Mouse (Mus musculus) left cerebral cortex, postnatal 25 days (tissue): ENCODE measurements around the gene Ap1ar. TPM values are rescaled to one million over a fixed set of nuclear protein-coding genes. Genes with fewer than 3 reads are reported as not detected.

ENCODE experiments used
- DNase-seq, 2 experiments: peaks; one replicate each; pipeline ENCODE4 v3.0.0; 2022; ENCODE audit warnings: low spot score in 2 of 2, mixed read lengths in 1 of 2
- intact Hi-C: fragments of 180-260 bp; cut with DNase I; formaldehyde crosslinking; loops from one replicate; pipeline ENCODE4 v1.15.1; 2025
- total RNA-seq, 2 experiments: library from RNA; stranded (reverse); gene quantifications; 2 replicates each; pipeline ENCODE4 v1.2.3; 2021

Gene Ap1ar
- total RNA-seq, 2 experiments from 2014 or later, result 80.8 to 90.6 TPM

- DNase-seq, result no peak
- intact Hi-C loops, result loop anchor here (10.0 kb wide), 1 partner anchor 311 kb away; no protein-coding TSS in a partner anchor
Observed at GRCm38 (mm10) chr3:127765971-127766370, 71.4 kb downstream of the Ap1ar start.

- intact Hi-C loops, result loop anchor here (10.0 kb wide), 1 partner anchor 310 kb away; no protein-coding TSS in a partner anchor
- DNase-seq, result no peak
Observed at GRCm38 (mm10) chr3:127764541-127764940, 72.8 kb downstream of the Ap1ar start.

DNA sequence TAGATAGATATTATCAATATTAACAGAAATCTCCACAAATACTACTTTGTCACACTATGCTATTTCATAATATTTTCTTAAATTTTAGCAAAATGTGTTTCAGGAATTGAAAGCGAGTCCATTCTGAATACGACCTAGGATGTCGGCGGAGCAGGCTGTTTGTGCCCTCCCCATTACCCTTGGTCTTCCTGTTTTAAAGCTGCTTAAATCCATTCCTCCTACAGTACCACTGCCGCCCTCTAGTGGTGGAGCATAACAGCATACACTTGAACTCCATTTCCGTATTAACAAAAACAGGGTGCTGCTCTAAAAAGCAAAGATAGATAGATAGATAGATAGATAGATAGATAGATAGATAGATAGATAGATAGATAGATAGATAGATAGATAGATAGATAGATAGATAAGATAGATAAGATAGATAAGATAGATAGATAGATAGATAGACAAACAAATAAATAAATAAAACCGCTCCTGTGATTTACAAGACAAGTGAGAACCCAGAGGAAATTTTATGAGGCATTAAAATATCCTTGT lies 74.2 kb downstream of the Ap1ar start:
- intact Hi-C loops, result loop anchor here (2.0 to 10.0 kb wide), 2 partner anchors 186 to 308 kb away; no protein-coding TSS in a partner anchor

DNA sequence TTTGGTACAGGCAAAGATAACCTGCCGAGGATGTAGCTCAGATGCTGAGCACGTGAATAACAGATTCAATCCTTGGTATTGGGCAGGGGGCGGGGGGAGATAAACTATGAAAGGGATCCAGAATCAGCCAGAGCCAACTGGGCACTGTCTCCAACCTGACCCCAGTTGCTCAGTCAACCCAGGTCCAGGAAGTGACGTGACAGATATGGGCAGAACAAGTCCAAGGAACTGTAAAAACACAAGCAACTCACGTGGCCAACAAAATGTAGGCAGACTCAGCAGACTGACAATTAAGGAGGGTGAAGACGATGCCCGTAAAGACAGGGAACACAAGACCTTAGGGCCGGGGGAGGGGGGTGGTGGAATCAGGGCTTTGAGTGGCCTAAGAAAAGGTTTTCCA lies 74.9 kb downstream of the Ap1ar start:
- no peak for DNase-seq
- intact Hi-C loops, result loop anchor here (2.0 to 10.0 kb wide), 2 partner anchors 186 to 308 kb away; no protein-coding TSS in a partner anchor

More for the DNA sequence above, 74.2 kb downstream of the Ap1ar start:
- DNase-seq, result peak; percentile 60 to 65

DNA sequence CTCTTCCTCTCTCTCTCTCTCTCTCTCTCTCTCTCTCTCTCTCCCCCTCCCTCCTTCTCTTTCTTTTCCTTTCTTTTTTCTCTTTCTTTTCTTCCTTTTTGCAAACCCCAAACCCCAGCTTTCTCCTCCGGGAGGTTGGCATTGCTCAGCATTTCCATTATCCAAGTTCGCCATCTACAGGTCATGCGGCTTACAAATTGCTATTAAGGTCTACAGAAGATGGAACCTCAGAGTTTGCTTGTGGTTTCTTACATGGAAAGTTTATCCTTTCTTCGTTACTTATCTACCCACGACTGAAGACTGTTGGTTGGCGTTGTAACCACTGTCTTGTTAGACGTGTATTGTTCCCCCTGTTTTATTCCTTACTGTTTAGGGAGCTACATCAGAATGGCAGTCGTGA lies 78.1 kb downstream of the Ap1ar start:
- DNase-seq, result peak; percentile 36 to 70
- intact Hi-C loops, result loop anchor here (2.0 to 10.0 kb wide), 3 partner anchors 134 to 434 kb away; no protein-coding TSS in a partner anchor

DNA sequence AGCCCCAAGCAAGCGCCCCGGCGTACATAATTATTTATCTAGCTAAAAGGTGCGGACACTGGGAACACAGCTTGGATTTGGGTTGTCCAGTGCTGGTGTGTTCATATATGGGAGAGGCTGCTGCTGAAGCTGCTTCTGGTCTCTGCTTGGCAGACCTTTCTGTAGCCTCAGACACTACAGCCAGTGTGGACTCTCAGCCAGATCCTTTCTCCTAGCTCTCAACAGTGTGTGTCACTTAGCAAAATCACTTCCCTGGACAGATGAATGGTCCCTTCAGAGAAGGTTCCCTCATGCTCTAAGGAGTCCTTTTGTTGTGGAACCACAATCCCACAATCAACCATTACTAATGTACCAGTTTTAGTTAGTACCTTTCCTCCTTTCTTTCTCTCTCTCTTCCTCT lies 78.5 kb downstream of the Ap1ar start:
- DNase-seq, result no peak
- intact Hi-C loops, result loop anchor here (2.0 to 10.0 kb wide), 3 partner anchors 134 to 434 kb away; no protein-coding TSS in a partner anchor

DNA sequence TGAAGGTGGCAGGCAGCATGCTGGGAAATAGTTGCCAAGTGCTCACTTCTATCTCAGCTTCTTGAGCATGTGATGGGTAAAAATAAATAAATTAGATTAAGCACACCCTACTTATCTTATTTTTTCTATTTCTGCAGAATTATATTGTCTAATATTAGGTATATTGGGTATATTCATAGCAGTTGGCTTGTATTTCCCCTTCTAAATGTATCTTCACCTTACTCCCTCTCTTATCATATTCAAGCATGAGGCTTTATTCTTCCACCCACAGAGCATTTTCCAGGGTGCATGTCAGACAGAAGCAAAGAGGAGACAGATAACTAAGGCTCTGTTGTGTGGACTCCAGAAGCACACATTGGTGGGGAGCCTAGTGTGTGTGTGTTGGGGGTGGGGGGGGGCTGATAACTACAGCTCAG lies 79.4 kb downstream of the Ap1ar start:
- intact Hi-C loops, result loop anchor here (2.0 to 10.0 kb wide), 3 partner anchors 133 to 433 kb away; no protein-coding TSS in a partner anchor
- DNase-seq, result no peak

Other genes with a start within 250 kb of the Ap1ar start
- gene Neurog2, start 204.4 kb downstream of the Ap1ar start, total RNA-seq, result 1 to 10 TPM in 1 of 2 experiments, under 1 TPM in 1; 0.48 to 1.2 TPM
- gene Alpk1, start 57.0 kb downstream of the Ap1ar start, total RNA-seq, result 1 to 10 TPM; 4.4 to 4.6 TPM
- 1 to 10 TPM; 5.5 to 6.0 TPM for gene Tifa, start 47.7 kb downstream of the Ap1ar start, total RNA-seq
- gene Fam241a, start 58.8 kb upstream of the Ap1ar start, total RNA-seq, result 1 to 10 TPM; 3.3 to 4.0 TPM